Mouse (Mus musculus): Measurements from ENCODE around the gene Etv3. TPM values are rescaled to one million over a fixed set of nuclear protein-coding genes. Genes with fewer than 3 reads are reported as not detected.
A peak's percentile ranks its signal among the peaks of the same experiment; 100 is the strongest.

The Etv3 gene
- polyA plus RNA-seq, 1 experiment from 2014 or later, result 12.4 TPM

DNA sequence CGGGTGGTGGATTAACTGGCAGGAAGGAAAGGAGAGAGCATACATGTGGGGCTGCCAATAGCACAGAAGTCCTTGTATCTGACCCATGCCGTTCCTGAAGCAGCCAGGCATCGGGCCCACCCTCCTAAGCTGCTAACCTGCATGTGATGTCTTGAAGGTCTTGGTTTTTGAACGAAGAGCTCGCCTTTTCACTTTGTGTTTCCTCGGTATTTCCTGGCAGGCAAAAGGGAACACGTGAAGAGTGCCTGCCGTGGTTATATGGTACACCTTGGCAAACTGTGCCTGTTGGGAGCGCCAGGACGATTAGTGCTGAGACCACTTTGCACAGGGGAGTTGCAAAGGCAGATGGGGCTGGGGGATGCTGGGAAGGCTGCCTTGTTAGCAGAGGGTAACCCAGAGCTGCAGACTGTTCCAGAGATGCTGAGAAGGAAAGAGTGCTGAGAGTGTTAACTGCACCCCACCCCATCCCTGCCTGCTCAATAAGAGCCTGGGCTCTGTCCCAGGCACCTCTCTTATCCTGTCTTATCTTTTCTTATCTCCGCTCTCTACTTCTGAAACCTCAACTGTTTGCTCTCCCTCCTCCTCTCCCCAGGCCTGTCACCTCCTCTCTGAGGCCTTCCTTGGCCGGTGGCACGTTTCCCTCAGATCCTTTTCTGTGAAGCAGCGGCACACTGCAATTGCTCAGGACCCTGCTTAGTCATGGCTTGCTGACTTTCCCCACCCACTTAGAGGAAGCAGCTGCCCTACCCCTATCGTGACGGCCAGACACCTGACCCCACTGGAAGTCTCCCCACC lies 13.0 kb upstream of the Etv3 start:
- no peak overlapping the region for H3K4me2 ChIP-seq (ENCODE audit: low read length)
- H3K9me3 ChIP-seq (ENCODE audit: control insufficient read depth, low read length), result no peaks in the 10 kb centered on the region
- H3K27me3 ChIP-seq (replicated peaks; ENCODE audit: control insufficient read depth, insufficient read depth, low read length), result no peaks in the 10 kb centered on the region
- no peaks in the 10 kb centered on the region for H3K36me3 ChIP-seq (ENCODE audit: control insufficient read depth, insufficient read depth)
- no peak overlapping the region for H3K27ac ChIP-seq (ENCODE audit: low read length)
- no peak overlapping the region for H3K4me3 ChIP-seq (replicated peaks; ENCODE audit: low read length)
- no peak overlapping the region for H3K9ac ChIP-seq (replicated peaks; ENCODE audit: low read depth, low read length)
- 40% methylated on average over 16 of the region's 16 CpGs for WGBS
- no peak for ATAC-seq
- H3K4me1 ChIP-seq (replicated peaks; ENCODE audit: control insufficient read depth, insufficient read depth, low read length), result peaks cover 4% of the 10 kb centered on the region; the same call in 1 of the 2 replicates

DNA sequence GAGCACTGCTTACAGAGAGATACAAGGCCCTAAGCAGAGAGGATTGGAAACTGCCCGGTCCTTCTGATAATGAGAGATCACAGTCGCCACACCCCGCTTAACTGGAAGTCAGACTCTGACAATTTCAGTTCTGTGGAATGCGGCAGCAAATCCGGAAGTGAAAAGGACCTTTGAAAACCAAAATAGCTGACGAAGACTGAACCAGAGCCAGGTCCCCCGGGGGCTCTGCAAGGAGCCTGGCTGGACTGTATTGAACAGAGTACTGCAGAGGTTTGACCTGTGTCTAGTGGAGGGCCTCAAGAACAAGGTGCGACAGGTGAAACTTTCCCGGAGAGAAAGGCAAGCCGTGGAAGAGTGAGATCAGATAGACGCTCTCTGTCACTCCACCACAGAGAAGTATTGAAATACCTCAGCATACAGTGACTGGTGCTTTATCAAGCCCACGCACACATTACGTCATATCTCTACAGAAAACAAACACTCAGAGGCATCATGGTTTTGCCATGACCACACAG lies 9.6 kb upstream of the Etv3 start:
- H3K4me3 ChIP-seq (replicated peaks; ENCODE audit: low read length), result no peak overlapping the region
- H3K9ac ChIP-seq (replicated peaks; ENCODE audit: low read depth, low read length), result no peak overlapping the region
- no peaks in the 10 kb centered on the region for H3K36me3 ChIP-seq (ENCODE audit: control insufficient read depth, insufficient read depth)
- H3K27me3 ChIP-seq (replicated peaks; ENCODE audit: control insufficient read depth, insufficient read depth, low read length), result no peaks in the 10 kb centered on the region
- no peaks in the 10 kb centered on the region for H3K9me3 ChIP-seq (ENCODE audit: control insufficient read depth, low read length)
- no peak for ATAC-seq
- H3K27ac ChIP-seq (ENCODE audit: low read length), result no peak overlapping the region
- WGBS, result 59% methylated on average over 13 of the region's 13 CpGs
- no peaks in the 10 kb centered on the region for H3K4me1 ChIP-seq (replicated peaks; ENCODE audit: control insufficient read depth, insufficient read depth, low read length)
- H3K4me2 ChIP-seq (ENCODE audit: low read length), result no peak overlapping the region

DNA sequence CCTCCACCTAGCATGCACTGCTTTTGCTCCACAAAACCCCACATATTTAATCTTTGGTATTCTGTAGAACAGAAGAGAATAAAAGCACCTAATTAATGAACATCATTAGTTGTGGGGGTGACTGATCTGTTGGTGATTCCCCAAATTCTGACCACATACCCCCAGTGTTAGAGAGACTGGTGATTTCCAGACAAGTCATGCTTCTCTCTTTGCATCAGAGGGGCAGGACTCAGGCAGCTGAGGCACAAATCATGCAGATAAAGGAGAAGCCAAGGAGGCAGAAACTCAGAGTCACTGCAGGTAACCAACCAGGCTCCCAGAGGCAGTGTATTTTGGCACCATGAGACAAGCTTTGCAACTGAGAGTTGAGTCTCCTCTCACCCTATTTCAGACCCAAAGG lies 6.8 kb upstream of the Etv3 start:
- Histone ChIP-seq H3K27ac (ENCODE audit: low read length) (no peak overlapping the region), H3K27me3 (replicated peaks; ENCODE audit: control insufficient read depth, insufficient read depth, low read length) (no peaks in the 10 kb centered on the region), H3K36me3 (ENCODE audit: control insufficient read depth, insufficient read depth) (no peaks in the 10 kb centered on the region), H3K9ac (replicated peaks; ENCODE audit: low read depth, low read length) (no peak overlapping the region), H3K4me2 (ENCODE audit: low read length) (no peak overlapping the region), H3K9me3 (ENCODE audit: control insufficient read depth, low read length) (no peaks in the 10 kb centered on the region), H3K4me1 (replicated peaks; ENCODE audit: control insufficient read depth, insufficient read depth, low read length) (no peaks in the 10 kb centered on the region), H3K4me3 (replicated peaks; ENCODE audit: low read length) (no peak overlapping the region)
- ATAC-seq, result no peak

DNA sequence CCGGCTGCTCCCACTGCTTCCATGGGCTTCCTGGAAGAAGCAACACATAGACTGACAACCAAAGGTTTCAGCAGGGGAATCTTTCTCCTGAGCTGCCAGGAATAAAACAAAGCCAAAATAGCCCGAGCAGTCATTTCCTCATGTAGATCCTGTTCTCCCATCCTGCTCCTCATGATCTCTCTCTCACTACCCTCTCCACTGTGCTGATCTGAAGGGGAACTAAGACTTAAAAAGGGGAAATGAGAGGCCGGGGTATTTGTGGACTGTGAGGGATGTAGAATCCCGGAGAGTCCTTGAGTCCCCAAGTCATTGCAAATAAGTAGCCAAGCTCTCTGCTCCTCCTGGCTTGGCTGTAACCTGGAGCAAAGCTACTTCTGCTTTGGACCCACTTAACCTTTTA lies 4.1 kb upstream of the Etv3 start:
- Histone ChIP-seq H3K27me3 (replicated peaks; ENCODE audit: control insufficient read depth, insufficient read depth, low read length) (no peaks in the 10 kb centered on the region), H3K27ac (ENCODE audit: low read length) (no peak overlapping the region), H3K36me3 (ENCODE audit: control insufficient read depth, insufficient read depth) (no peaks in the 10 kb centered on the region), H3K4me2 (ENCODE audit: low read length) (no peak overlapping the region), H3K9me3 (ENCODE audit: control insufficient read depth, low read length) (no peaks in the 10 kb centered on the region), H3K4me3 (replicated peaks; ENCODE audit: low read length) (no peak overlapping the region), H3K4me1 (replicated peaks; ENCODE audit: control insufficient read depth, insufficient read depth, low read length) (peaks cover 5% of the 10 kb centered on the region), H3K9ac (replicated peaks; ENCODE audit: low read depth, low read length) (no peak overlapping the region)
- no peak for ATAC-seq
- WGBS, result 88% methylated on average over 4 of the region's 4 CpGs

DNA sequence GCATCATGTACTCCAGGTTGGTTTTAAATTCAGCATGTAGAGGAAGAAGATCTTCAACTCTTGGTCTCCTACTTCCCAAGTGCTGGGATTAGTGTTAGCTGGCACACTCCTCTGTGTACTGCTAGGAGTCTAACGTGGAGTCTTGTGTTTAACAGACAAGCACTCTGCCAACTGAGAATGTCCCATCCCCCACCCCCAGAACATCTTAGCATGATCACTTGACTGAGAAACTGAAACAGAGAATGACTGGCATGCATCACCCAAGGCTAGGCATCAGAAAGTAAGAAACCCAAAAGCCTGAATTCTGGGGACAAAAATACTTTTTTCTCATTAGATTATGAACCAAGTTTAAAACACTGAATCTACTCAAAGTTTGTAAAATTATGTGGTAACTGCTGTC lies 3.4 kb upstream of the Etv3 start:
- H3K9me3 ChIP-seq (ENCODE audit: control insufficient read depth, low read length), result no peaks in the 10 kb centered on the region
- H3K4me1 ChIP-seq (replicated peaks; ENCODE audit: control insufficient read depth, insufficient read depth, low read length), result peaks cover 12% of the 10 kb centered on the region
- no peaks in the 10 kb centered on the region for H3K27me3 ChIP-seq (replicated peaks; ENCODE audit: control insufficient read depth, insufficient read depth, low read length)
- WGBS, result 47% methylated on average over 1 of the region's 1 CpGs
- ATAC-seq, result no peak
- H3K36me3 ChIP-seq (ENCODE audit: control insufficient read depth, insufficient read depth), result no peaks in the 10 kb centered on the region
- H3K4me3 ChIP-seq (replicated peaks; ENCODE audit: low read length), result no peak overlapping the region
- no peak overlapping the region for H3K9ac ChIP-seq (replicated peaks; ENCODE audit: low read depth, low read length)
- no peak overlapping the region for H3K4me2 ChIP-seq (ENCODE audit: low read length)
- H3K27ac ChIP-seq (ENCODE audit: low read length), result no peak overlapping the region

DNA sequence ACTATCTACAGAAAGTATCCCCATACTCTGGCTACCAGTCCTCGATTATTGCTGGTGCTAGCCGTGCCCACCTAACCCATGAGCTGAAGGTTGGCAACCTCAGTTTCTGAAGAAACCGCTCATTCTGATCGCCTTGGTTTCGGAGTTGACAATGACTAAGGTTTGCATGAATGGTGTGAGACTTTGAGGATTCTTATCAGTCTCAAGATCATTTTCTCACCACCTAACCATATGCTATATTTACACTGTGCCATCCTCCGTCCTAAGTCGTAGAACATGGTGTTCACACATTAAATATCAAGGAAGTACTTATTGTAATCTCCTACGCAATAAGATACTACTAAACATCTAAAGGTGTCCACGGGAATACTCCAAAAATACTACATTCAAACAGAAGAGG lies 1.5 kb upstream of the Etv3 start:
- ATAC-seq, result no peak
- Histone ChIP-seq H3K4me2 (ENCODE audit: low read length) (no peak overlapping the region), H3K4me1 (replicated peaks; ENCODE audit: control insufficient read depth, insufficient read depth, low read length) (peaks cover 12% of the 10 kb centered on the region), H3K9me3 (ENCODE audit: control insufficient read depth, low read length) (no peaks in the 10 kb centered on the region), H3K4me3 (replicated peaks; ENCODE audit: low read length) (no peak overlapping the region), H3K27ac (ENCODE audit: low read length) (no peak overlapping the region), H3K27me3 (replicated peaks; ENCODE audit: control insufficient read depth, insufficient read depth, low read length) (no peaks in the 10 kb centered on the region), H3K9ac (replicated peaks; ENCODE audit: low read depth, low read length) (no peak overlapping the region), H3K36me3 (ENCODE audit: control insufficient read depth, insufficient read depth) (peaks cover 6% of the 10 kb centered on the region; the same call in 1 of the 2 replicates)
- 94% methylated on average over 9 of the region's 9 CpGs for WGBS

DNA sequence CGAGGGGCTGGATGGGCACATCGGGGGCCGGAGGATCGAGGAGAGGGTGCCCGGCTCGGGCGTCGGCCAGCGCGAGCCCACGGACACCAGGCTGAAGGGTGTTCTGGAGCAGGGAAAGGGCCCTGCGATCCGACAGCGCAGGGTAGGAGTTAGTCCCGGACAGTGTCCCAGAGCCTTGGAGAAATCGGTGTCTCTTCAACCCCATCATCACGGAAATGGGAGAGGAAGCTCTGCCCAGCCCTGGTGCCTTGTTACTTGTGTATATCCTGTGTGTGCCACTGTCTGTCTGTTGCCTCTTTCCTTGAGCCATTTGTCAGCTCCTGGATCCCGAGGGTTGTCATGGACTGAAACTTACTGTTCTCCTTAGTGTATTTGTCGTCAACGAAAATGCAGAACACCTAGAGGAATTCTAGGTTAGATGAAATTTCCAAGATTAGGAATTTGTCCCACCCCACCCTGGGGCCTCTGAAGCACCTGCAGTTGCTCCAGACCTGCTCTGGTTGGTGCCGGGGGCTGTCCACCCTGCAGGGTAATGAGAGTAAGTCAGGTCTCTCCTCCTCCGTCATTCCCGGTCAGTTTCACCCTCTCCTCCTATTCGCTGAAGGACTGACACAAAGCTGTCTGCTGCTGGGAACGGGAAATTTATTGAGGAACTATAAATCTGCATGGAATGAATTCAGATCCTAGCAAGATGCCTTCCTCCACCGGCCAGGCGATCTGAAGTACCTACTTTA lies 797 bp downstream of the Etv3 start:
- H3K4me1 ChIP-seq (replicated peaks; ENCODE audit: control insufficient read depth, insufficient read depth, low read length), result peaks cover 12% of the 10 kb centered on the region
- H3K9ac ChIP-seq (replicated peaks; ENCODE audit: low read depth, low read length), result peak overlapping the region; percentile 91
- H3K4me2 ChIP-seq (ENCODE audit: low read length), result peak overlapping the region; percentile 78
- 7% methylated on average over 27 of the region's 27 CpGs for WGBS
- peak overlapping the region; percentile 86 for H3K27ac ChIP-seq (ENCODE audit: low read length)
- peaks cover 26% of the 10 kb centered on the region for H3K36me3 ChIP-seq (ENCODE audit: control insufficient read depth, insufficient read depth)
- H3K4me3 ChIP-seq (replicated peaks; ENCODE audit: low read length), result peak overlapping the region; percentile 77
- no peaks in the 10 kb centered on the region for H3K27me3 ChIP-seq (replicated peaks; ENCODE audit: control insufficient read depth, insufficient read depth, low read length)
- peak; percentile 60; the same call in 1 of the 2 replicates for ATAC-seq
- no peaks in the 10 kb centered on the region for H3K9me3 ChIP-seq (ENCODE audit: control insufficient read depth, low read length)

DNA sequence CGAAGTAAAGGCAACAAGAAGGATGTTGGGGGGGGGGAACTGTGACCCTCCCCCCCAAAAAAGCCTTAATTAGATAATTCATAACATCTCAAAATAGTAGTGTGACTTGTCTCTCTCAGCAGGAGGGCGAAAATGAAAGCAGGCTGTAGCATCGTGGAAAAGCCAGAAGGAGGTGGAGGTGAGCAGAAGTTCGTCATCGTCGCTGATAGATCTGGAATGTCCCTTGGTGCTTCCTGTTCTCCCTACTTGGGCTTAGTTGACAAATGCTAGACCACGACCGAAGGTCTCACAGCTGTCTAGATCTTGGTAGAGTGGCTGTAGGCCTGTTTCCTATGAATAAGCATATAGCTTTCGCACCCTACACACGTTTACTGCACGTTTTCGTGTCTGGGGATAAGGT lies 1.9 kb downstream of the Etv3 start:
- no peak for ATAC-seq
- Histone ChIP-seq H3K27me3 (replicated peaks; ENCODE audit: control insufficient read depth, insufficient read depth, low read length) (no peaks in the 10 kb centered on the region), H3K36me3 (ENCODE audit: control insufficient read depth, insufficient read depth) (peaks cover 29% of the 10 kb centered on the region), H3K9ac (replicated peaks; ENCODE audit: low read depth, low read length) (no peak overlapping the region), H3K4me2 (ENCODE audit: low read length) (no peak overlapping the region), H3K4me3 (replicated peaks; ENCODE audit: low read length) (no peak overlapping the region), H3K4me1 (replicated peaks; ENCODE audit: control insufficient read depth, insufficient read depth, low read length) (peaks cover 12% of the 10 kb centered on the region), H3K9me3 (ENCODE audit: control insufficient read depth, low read length) (no peaks in the 10 kb centered on the region), H3K27ac (ENCODE audit: low read length) (no peak overlapping the region)
- WGBS, result 86% methylated on average over 12 of the region's 12 CpGs

DNA sequence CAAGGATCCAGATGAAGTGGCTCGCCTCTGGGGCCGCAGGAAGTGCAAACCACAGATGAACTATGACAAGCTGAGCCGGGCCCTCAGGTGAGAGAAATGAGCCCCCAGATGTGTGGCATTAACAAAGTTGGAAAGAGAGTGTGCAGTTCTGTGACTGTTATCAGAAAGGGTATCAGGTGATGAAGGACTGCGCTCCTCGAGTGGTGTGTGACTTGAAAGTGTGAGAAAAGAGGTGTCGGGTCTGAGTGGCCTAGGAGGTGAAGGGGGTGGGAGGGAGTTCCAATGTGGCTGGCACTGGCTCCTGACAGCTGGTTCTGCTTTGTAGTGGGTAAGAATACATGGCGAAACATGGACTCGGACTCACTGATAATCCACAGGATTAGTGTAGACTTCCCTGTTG lies 2.8 kb downstream of the Etv3 start:
- Histone ChIP-seq H3K36me3 (ENCODE audit: control insufficient read depth, insufficient read depth) (peaks cover 29% of the 10 kb centered on the region), H3K27me3 (replicated peaks; ENCODE audit: control insufficient read depth, insufficient read depth, low read length) (no peaks in the 10 kb centered on the region)

More for the DNA sequence above, 2.8 kb downstream of the Etv3 start:
- Histone ChIP-seq H3K4me1 (replicated peaks; ENCODE audit: control insufficient read depth, insufficient read depth, low read length) (peaks cover 12% of the 10 kb centered on the region), H3K9ac (replicated peaks; ENCODE audit: low read depth, low read length) (no peak overlapping the region), H3K4me3 (replicated peaks; ENCODE audit: low read length) (no peak overlapping the region), H3K27ac (ENCODE audit: low read length) (no peak overlapping the region), H3K4me2 (ENCODE audit: low read length) (no peak overlapping the region), H3K9me3 (ENCODE audit: control insufficient read depth, low read length) (no peaks in the 10 kb centered on the region)
- 93% methylated on average over 8 of the region's 8 CpGs for WGBS
- no peak for ATAC-seq
